Mouse (Mus musculus): ENCODE data around the gene Rps19. TPM values are rescaled to one million over a fixed set of nuclear protein-coding genes. Genes with fewer than 3 reads are reported as not detected.

Gene Rps19
- polyA plus RNA-seq, 1 experiment = 452 TPM

GRCm38 (mm10) chr7:24912480-24912879 lies 28.3 kb downstream of the Rps19 start:
- 81% methylated on average over 14 of the region's 14 CpGs for WGBS
- TF ChIP-seq POLR2A (IDR thresholded peaks at IDR 0.05; ENCODE audit: borderline replicate concordance, extremely low read depth, low read depth, low read length) (no peak), CTCF (IDR thresholded peaks at IDR 0.05; ENCODE audit: insufficient read depth, low read length) (no peak)
- no peak overlapping the region for H3K4me3 ChIP-seq (replicated peaks; ENCODE audit: extremely low read depth, low read depth, low read length)
- no peak for DNase-seq
- H3K4me1 ChIP-seq (ENCODE audit: control insufficient read depth, insufficient read depth, low read length) = no peaks in the 10 kb centered on the region

- Histone ChIP-seq H3K4me1 (ENCODE audit: control insufficient read depth, insufficient read depth, low read length) (no peaks in the 10 kb centered on the region), H3K4me3 (replicated peaks; ENCODE audit: extremely low read depth, low read depth, low read length) (no peak overlapping the region)
- TF ChIP-seq POLR2A (IDR thresholded peaks at IDR 0.05; ENCODE audit: borderline replicate concordance, extremely low read depth, low read depth, low read length) (no peak), CTCF (IDR thresholded peaks at IDR 0.05; ENCODE audit: insufficient read depth, low read length) (no peak)
- no peak for DNase-seq
- WGBS = 90% methylated on average over 20 of the region's 20 CpGs
These were observed 34.7 kb downstream of the Rps19 start for GRCm38 (mm10) chr7:24918763-24919323.

- no peak overlapping the region for H3K4me3 ChIP-seq (replicated peaks; ENCODE audit: extremely low read depth, low read depth, low read length)
- 80% methylated on average over 9 of the region's 9 CpGs for WGBS
- TF ChIP-seq POLR2A (IDR thresholded peaks at IDR 0.05; ENCODE audit: borderline replicate concordance, extremely low read depth, low read depth, low read length) (no peak), CTCF (IDR thresholded peaks at IDR 0.05; ENCODE audit: insufficient read depth, low read length) (no peak)
- no peak for DNase-seq
- no peaks in the 10 kb centered on the region for H3K4me1 ChIP-seq (ENCODE audit: control insufficient read depth, insufficient read depth, low read length)
These were observed 35.6 kb downstream of the Rps19 start for GRCm38 (mm10) chr7:24919728-24920127.

- no peak for TF ChIP-seq POLR2A (IDR thresholded peaks at IDR 0.05; ENCODE audit: borderline replicate concordance, extremely low read depth, low read depth, low read length)
- no peak for TF ChIP-seq CTCF (IDR thresholded peaks at IDR 0.05; ENCODE audit: insufficient read depth, low read length)
- Histone ChIP-seq H3K4me3 (replicated peaks; ENCODE audit: extremely low read depth, low read depth, low read length) (no peak overlapping the region), H3K4me1 (ENCODE audit: control insufficient read depth, insufficient read depth, low read length) (no peaks in the 10 kb centered on the region; the same call in 1 of the 2 replicates)
- 25% methylated on average over 6 of the region's 6 CpGs for WGBS
- no peak for DNase-seq
These were observed 46.3 kb downstream of the Rps19 start for GRCm38 (mm10) chr7:24930475-24930874.

- 2% methylated on average over 15 of the region's 15 CpGs for WGBS
These were observed 47.5 kb downstream of the Rps19 start for GRCm38 (mm10) chr7:24931651-24932050.

More at GRCm38 (mm10) chr7:24931651-24932050, 47.5 kb downstream of the Rps19 start:
- no peak for DNase-seq
- H3K4me3 ChIP-seq (replicated peaks; ENCODE audit: extremely low read depth, low read depth, low read length) = no peak overlapping the region
- no peak for TF ChIP-seq POLR2A (IDR thresholded peaks at IDR 0.05; ENCODE audit: borderline replicate concordance, extremely low read depth, low read depth, low read length)
- no peak for TF ChIP-seq CTCF (IDR thresholded peaks at IDR 0.05; ENCODE audit: insufficient read depth, low read length)
- no peaks in the 10 kb centered on the region; the same call in 1 of the 2 replicates for H3K4me1 ChIP-seq (ENCODE audit: control insufficient read depth, insufficient read depth, low read length)

Other genes with a start within 250 kb of the Rps19 start
- gene Lypd3, start 247.8 kb upstream of the Rps19 start, polyA plus RNA-seq (2012; rRNA removed) = 0.07 and 63.0 TPM in 2 replicates
- 0.18 TPM in 1 of 2 replicates, not detected in the other for gene Tex101, start 207.7 kb upstream of the Rps19 start, polyA plus RNA-seq (2012; rRNA removed)
- gene BC049730, start 175.1 kb upstream of the Rps19 start, polyA plus RNA-seq (2012; rRNA removed) = not detected in 2 replicates
- gene Gm4763, start 157.5 kb upstream of the Rps19 start, polyA plus RNA-seq (2012; rRNA removed) = not detected in 2 replicates
- gene Cd177, start 124.1 kb upstream of the Rps19 start, polyA plus RNA-seq (2012; rRNA removed) = 2.8 and 5.2 TPM in 2 replicates
- 0.38 and 0.41 TPM in 2 replicates for gene Ceacam10, start 107.2 kb upstream of the Rps19 start, polyA plus RNA-seq (2012; rRNA removed)
- 2.2 and 2.4 TPM in 2 replicates for gene Gm9844, start 22.2 kb upstream of the Rps19 start, polyA plus RNA-seq (2012; rRNA removed)
- gene Lypd4, start 14.4 kb upstream of the Rps19 start, polyA plus RNA-seq (2012; rRNA removed) = not detected in 2 replicates
- gene Dmrtc2, start 14.3 kb upstream of the Rps19 start, polyA plus RNA-seq (2012; rRNA removed) = not detected in 2 replicates
- 49.6 and 61.7 TPM in 2 replicates for gene Cd79a, start 13.0 kb downstream of the Rps19 start, polyA plus RNA-seq (2012; rRNA removed)
- 360 and 365 TPM in 2 replicates for gene Arhgef1, start 18.5 kb downstream of the Rps19 start, polyA plus RNA-seq (2012; rRNA removed)
- gene Gm4881, start 60.1 kb downstream of the Rps19 start, polyA plus RNA-seq (2012; rRNA removed) = not detected in 2 replicates
- 806 and 948 TPM in 2 replicates for gene Rabac1, start 88.4 kb downstream of the Rps19 start, polyA plus RNA-seq (2012; rRNA removed)
- 4.8 and 7.1 TPM in 2 replicates for gene Atp1a3, start 121.6 kb downstream of the Rps19 start, polyA plus RNA-seq (2012; rRNA removed)
- 28.5 and 31.1 TPM in 2 replicates for gene Grik5, start 188.0 kb downstream of the Rps19 start, polyA plus RNA-seq (2012; rRNA removed)
- gene Zfp574, start 188.2 kb downstream of the Rps19 start, polyA plus RNA-seq (2012; rRNA removed) = 46.8 and 48.4 TPM in 2 replicates

Measured in lung, adult 2 months (tissue).